Mouse (Mus musculus) heart, adult 2 months (tissue): Measurements from ENCODE around the gene Cntrl.

Source experiments
- CTCF ChIP-seq: fragments of 200-600 bp; IDR thresholded peaks from 2 replicates; pipeline ENCODE4 v1.8.1; 2022; ENCODE audit warnings: antibody characterized with exemption, mild to moderate bottlenecking, moderate library complexity
- EP300 ChIP-seq: fragments of 200-500 bp; IDR thresholded peaks from 2 replicates; pipeline ENCODE4 v1.6.1; 2011; ENCODE audit warnings: low read depth, low read length, control low read depth; ENCODE audit not compliant: insufficient read depth
- POLR2A ChIP-seq: fragments of 200-500 bp; IDR thresholded peaks from 2 replicates; pipeline ENCODE4 v1.6.1; 2011; ENCODE audit warnings: mild to moderate bottlenecking, low read depth, low read length, control low read depth; ENCODE audit not compliant: insufficient read depth

GRCm38 (mm10) chr2:35148806-35149205 lies 39.5 kb downstream of the Cntrl start:
- TF ChIP-seq POLR2A (no peak), CTCF (no peak), EP300 (no peak)
